Mouse (Mus musculus): ENCODE data around the gene Bmf. TPM values are rescaled to one million over a fixed set of nuclear protein-coding genes. Genes with fewer than 3 reads are reported as not detected.
"Not testable (repeated sequence)": the region's sequence is repeated elsewhere in the genome, so short reads cannot be mapped to it uniquely, and the experiment has no call there.

Gene Bmf
- polyA plus RNA-seq, 1 experiment from 2014 or later, result 2.9 TPM

- H3K4me1 ChIP-seq, result no peaks in the 10 kb centered on the region
- WGBS, result 77% methylated on average over 4 of the region's 4 CpGs
- no peak overlapping the region for H3K27ac ChIP-seq (replicated peaks)
- H3K27me3 ChIP-seq (replicated peaks), result no peaks in the 10 kb centered on the region
- H3K9me3 ChIP-seq, result no peaks in the 10 kb centered on the region
- no peak overlapping the region for H3K4me2 ChIP-seq
- no peak for ATAC-seq (ENCODE audit: extremely low read depth, insufficient number of reproducible peaks, low FRiP score, low TSS enrichment)
- H3K4me3 ChIP-seq, result no peak overlapping the region
- H3K9ac ChIP-seq, result no peak overlapping the region
- no peaks in the 10 kb centered on the region for H3K36me3 ChIP-seq
These were observed 12.5 kb upstream of the Bmf start for GRCm38 (mm10) chr2:118562015-118562414.

- H3K4me3 ChIP-seq, result no peak overlapping the region
- WGBS, result 84% methylated on average over 3 of the region's 3 CpGs
- no peaks in the 10 kb centered on the region for H3K36me3 ChIP-seq
- H3K27ac ChIP-seq (replicated peaks), result no peak overlapping the region
- no peaks in the 10 kb centered on the region for H3K27me3 ChIP-seq (replicated peaks)
- H3K4me1 ChIP-seq, result no peaks in the 10 kb centered on the region; the same call in 1 of the 2 replicates
- H3K4me2 ChIP-seq, result no peak overlapping the region
- no peak overlapping the region for H3K9ac ChIP-seq
- ATAC-seq (ENCODE audit: extremely low read depth, insufficient number of reproducible peaks, low FRiP score, low TSS enrichment), result no peak
- no peaks in the 10 kb centered on the region for H3K9me3 ChIP-seq
These were observed 8.9 kb upstream of the Bmf start for GRCm38 (mm10) chr2:118558426-118558825.

GRCm38 (mm10) chr2:118554356-118554990 is 5.0 kb upstream of the Bmf start:
- Histone ChIP-seq H3K4me3 (peak overlapping the region; percentile 51), H3K4me2 (peak overlapping the region; percentile 66), H3K27ac (replicated peaks) (peak overlapping the region; percentile 72), H3K9ac (peak overlapping the region; percentile 76)
- H3K36me3 ChIP-seq; H3K4me1 ChIP-seq; H3K27me3 ChIP-seq (replicated peaks); H3K9me3 ChIP-seq: not testable (repeated sequence)
- WGBS, result 57% methylated on average over 15 of the region's 17 CpGs
- ATAC-seq (ENCODE audit: extremely low read depth, insufficient number of reproducible peaks, low FRiP score, low TSS enrichment), result peak; percentile 35; the same call in 1 of the 2 replicates

- no peak overlapping the region for H3K9ac ChIP-seq
- H3K27me3 ChIP-seq (replicated peaks), result no peaks in the 10 kb centered on the region
- H3K4me2 ChIP-seq, result no peak overlapping the region
- WGBS, result 69% methylated on average over 2 of the region's 2 CpGs
- H3K9me3 ChIP-seq, result no peaks in the 10 kb centered on the region
- H3K36me3 ChIP-seq, result no peaks in the 10 kb centered on the region
- no peak overlapping the region for H3K4me3 ChIP-seq
- H3K27ac ChIP-seq (replicated peaks), result no peak overlapping the region
- peaks cover 28% of the 10 kb centered on the region for H3K4me1 ChIP-seq
- no peak for ATAC-seq (ENCODE audit: extremely low read depth, insufficient number of reproducible peaks, low FRiP score, low TSS enrichment)
These were observed 2.1 kb upstream of the Bmf start for GRCm38 (mm10) chr2:118551606-118552005.

- Histone ChIP-seq H3K36me3 (no peaks in the 10 kb centered on the region), H3K9me3 (no peaks in the 10 kb centered on the region), H3K4me1 (peaks cover 57% of the 10 kb centered on the region), H3K4me3 (peak overlapping the region; percentile 77), H3K27ac (replicated peaks) (peak overlapping the region; percentile 56), H3K9ac (peak overlapping the region; percentile 89), H3K4me2 (peak overlapping the region; percentile 79), H3K27me3 (replicated peaks) (no peaks in the 10 kb centered on the region)
- no peak for ATAC-seq (ENCODE audit: extremely low read depth, insufficient number of reproducible peaks, low FRiP score, low TSS enrichment)
- whole genome bisulfite sequencing, result under 1% methylated on average over 18 of the region's 18 CpGs
These were observed 866 bp downstream of the Bmf start for GRCm38 (mm10) chr2:118548421-118549221.

- Histone ChIP-seq H3K4me1 (peaks cover 68% of the 10 kb centered on the region), H3K9me3 (no peaks in the 10 kb centered on the region), H3K4me2 (peak overlapping the region; percentile 79), H3K4me3 (peak overlapping the region; percentile 77), H3K36me3 (no peaks in the 10 kb centered on the region), H3K27ac (replicated peaks) (peak overlapping the region; percentile 51), H3K9ac (peak overlapping the region; percentile 89), H3K27me3 (replicated peaks) (no peaks in the 10 kb centered on the region)
- ATAC-seq (ENCODE audit: extremely low read depth, insufficient number of reproducible peaks, low FRiP score, low TSS enrichment), result no peak
- WGBS, result 17% methylated on average over 9 of the region's 9 CpGs
These were observed 1.9 kb downstream of the Bmf start for GRCm38 (mm10) chr2:118547541-118548016.

- H3K4me3 ChIP-seq, result peak overlapping the region; percentile 24; the same call in 1 of the 2 replicates
- WGBS, result 68% methylated on average over 3 of the region's 3 CpGs
- H3K9me3 ChIP-seq, result no peaks in the 10 kb centered on the region
- no peaks in the 10 kb centered on the region for H3K36me3 ChIP-seq
- H3K4me1 ChIP-seq, result peaks cover 76% of the 10 kb centered on the region
- peak overlapping the region; percentile 78 for H3K9ac ChIP-seq
- peak overlapping the region; percentile 99 for H3K27ac ChIP-seq (replicated peaks)
- no peak for ATAC-seq (ENCODE audit: extremely low read depth, insufficient number of reproducible peaks, low FRiP score, low TSS enrichment)
- H3K4me2 ChIP-seq, result peak overlapping the region; percentile 79
- H3K27me3 ChIP-seq (replicated peaks), result no peaks in the 10 kb centered on the region
These were observed 2.7 kb downstream of the Bmf start for GRCm38 (mm10) chr2:118546798-118547165.

GRCm38 (mm10) chr2:118546104-118546797 is 3.2 kb downstream of the Bmf start:
- Histone ChIP-seq H3K4me3 (peak overlapping the region; percentile 24), H3K4me1 (peaks cover 81% of the 10 kb centered on the region)
- 38% methylated on average over 5 of the region's 5 CpGs for WGBS

GRCm38 (mm10) chr2:118545242-118546103 is 4.0 kb downstream of the Bmf start:
- ATAC-seq (ENCODE audit: extremely low read depth, insufficient number of reproducible peaks, low FRiP score, low TSS enrichment), result 0 out of 2 replicates have a peak, but pooled peaks have one; percentile 2
- Histone ChIP-seq H3K9me3 (no peaks in the 10 kb centered on the region), H3K27ac (replicated peaks) (peak overlapping the region; percentile 99), H3K4me2 (peak overlapping the region; percentile 79), H3K9ac (peak overlapping the region; percentile 78), H3K4me3 (peak overlapping the region; percentile 42), H3K4me1 (peaks cover 87% of the 10 kb centered on the region), H3K27me3 (replicated peaks) (no peaks in the 10 kb centered on the region), H3K36me3 (no peaks in the 10 kb centered on the region)
- WGBS, result 17% methylated on average over 23 of the region's 23 CpGs

More at GRCm38 (mm10) chr2:118546104-118546797, 3.2 kb downstream of the Bmf start:
- ATAC-seq (ENCODE audit: extremely low read depth, insufficient number of reproducible peaks, low FRiP score, low TSS enrichment), result no peak
- no peaks in the 10 kb centered on the region for H3K27me3 ChIP-seq (replicated peaks)
- no peaks in the 10 kb centered on the region for H3K9me3 ChIP-seq
- no peaks in the 10 kb centered on the region for H3K36me3 ChIP-seq
- peak overlapping the region; percentile 79 for H3K4me2 ChIP-seq
- peak overlapping the region; percentile 78 for H3K9ac ChIP-seq
- H3K27ac ChIP-seq (replicated peaks), result peak overlapping the region; percentile 99

- Histone ChIP-seq H3K36me3 (no peaks in the 10 kb centered on the region), H3K9me3 (no peaks in the 10 kb centered on the region), H3K9ac (peak overlapping the region; percentile 78), H3K27me3 (replicated peaks) (no peaks in the 10 kb centered on the region), H3K4me2 (peak overlapping the region; percentile 79), H3K4me3 (peak overlapping the region; percentile 42), H3K27ac (replicated peaks) (peak overlapping the region; percentile 99), H3K4me1 (peaks cover 96% of the 10 kb centered on the region)
- ATAC-seq (ENCODE audit: extremely low read depth, insufficient number of reproducible peaks, low FRiP score, low TSS enrichment), result peak; percentile 28; the same call in 1 of the 2 replicates
- WGBS, result 5% methylated on average over 23 of the region's 23 CpGs
These were observed 5.3 kb downstream of the Bmf start for GRCm38 (mm10) chr2:118543893-118544799.
